Mouse (Mus musculus): ENCODE measurements around the gene Cfap54. TPM values are rescaled to one million over a fixed set of nuclear protein-coding genes. Genes with fewer than 3 reads are reported as not detected.
A peak's percentile ranks its signal among the peaks of the same experiment; 100 is the strongest.

Gene Cfap54
- total RNA-seq, 2 experiments from 2014 or later = 17.3 to 18.9 TPM

- intact Hi-C loops (cut with DNase I) = no loop called here
- DNase-seq (ENCODE audit: low spot score in 2 of 2) = no peak
Measured at GRCm38 (mm10) chr10:93103676-93104075, 22.3 kb upstream of the Cfap54 start.

DNA sequence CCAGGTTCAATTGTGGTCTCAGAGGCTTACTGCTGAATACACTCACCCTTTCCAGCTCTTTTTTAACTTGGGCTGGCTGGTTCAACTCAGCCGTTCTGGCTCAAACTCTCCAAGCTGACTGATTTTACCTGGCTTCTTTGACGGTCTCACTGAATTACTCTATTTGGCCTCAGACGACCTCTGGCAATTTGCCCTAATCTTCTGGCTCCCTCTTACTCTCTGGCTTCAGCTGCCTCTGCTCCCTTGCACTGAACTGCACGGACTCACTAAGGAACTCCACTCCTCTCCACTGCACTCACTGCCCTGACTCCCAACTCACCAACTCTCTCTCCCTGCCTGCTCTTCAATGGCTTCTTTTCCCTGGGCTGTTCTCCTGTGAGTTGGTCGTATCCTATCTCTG is 20.9 kb upstream of the Cfap54 start:
- intact Hi-C loops (cut with DNase I) = no loop called here
- DNase-seq (ENCODE audit: low spot score in 2 of 2) = no peak

DNA sequence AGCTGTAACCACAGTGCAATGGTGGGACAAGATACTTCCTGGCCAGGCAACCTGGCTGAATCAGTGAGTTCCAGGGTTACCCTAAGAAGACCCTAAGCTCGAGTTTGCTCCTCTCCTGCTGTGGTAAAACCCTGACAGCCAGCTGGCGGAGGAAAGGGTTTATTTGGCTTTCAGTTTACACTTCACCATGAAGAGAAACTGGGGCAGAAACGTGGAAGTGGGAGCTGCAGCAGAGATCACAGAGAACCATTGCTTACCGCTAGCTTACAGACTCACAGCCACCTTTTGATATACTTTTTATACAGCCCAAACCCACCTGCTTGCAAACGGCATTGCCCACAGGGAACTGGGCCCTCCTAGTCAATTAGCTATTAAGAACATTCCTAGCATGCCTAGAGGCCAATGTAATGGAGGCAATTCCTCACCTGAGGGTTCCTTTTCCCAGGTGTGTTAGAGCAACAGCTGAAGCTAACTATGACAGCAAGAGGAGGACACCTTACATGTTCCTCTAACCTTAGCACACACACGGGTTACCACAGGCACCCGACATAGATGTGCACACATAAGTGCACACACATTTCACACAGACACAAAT is 16.9 kb upstream of the Cfap54 start:
- no peak for DNase-seq (ENCODE audit: low spot score in 2 of 2)
- intact Hi-C loops (cut with DNase I) = no loop called here

GRCm38 (mm10) chr10:93097439-93097838 is 16.0 kb upstream of the Cfap54 start:
- no peak for DNase-seq (ENCODE audit: low spot score in 2 of 2)
- intact Hi-C loops (cut with DNase I) = no loop called here

DNA sequence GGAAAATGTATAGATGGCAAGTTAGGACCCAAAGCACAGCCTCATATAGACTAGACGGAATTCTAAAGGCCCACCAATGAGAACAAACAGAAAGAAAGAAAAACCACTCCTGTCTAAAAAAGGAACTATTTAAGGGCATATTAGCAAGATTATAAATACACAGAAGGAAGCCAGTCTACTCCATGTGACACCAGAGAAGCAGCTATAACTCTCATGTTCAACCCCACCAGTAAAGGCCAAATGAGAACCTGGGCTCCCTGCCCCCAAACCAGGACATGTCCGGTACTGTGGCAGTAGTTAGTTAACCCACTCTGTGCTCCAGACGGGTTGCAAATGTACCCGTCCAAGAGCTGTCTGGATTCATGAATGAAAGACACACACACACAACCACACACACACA is 14.4 kb upstream of the Cfap54 start:
- no peak for DNase-seq (ENCODE audit: low spot score in 2 of 2)
- intact Hi-C loops (cut with DNase I) = no loop called here

GRCm38 (mm10) chr10:93094957-93095580 is 13.7 kb upstream of the Cfap54 start:
- no peak for DNase-seq (ENCODE audit: low spot score in 2 of 2)
- intact Hi-C loops (cut with DNase I) = no loop called here

DNA sequence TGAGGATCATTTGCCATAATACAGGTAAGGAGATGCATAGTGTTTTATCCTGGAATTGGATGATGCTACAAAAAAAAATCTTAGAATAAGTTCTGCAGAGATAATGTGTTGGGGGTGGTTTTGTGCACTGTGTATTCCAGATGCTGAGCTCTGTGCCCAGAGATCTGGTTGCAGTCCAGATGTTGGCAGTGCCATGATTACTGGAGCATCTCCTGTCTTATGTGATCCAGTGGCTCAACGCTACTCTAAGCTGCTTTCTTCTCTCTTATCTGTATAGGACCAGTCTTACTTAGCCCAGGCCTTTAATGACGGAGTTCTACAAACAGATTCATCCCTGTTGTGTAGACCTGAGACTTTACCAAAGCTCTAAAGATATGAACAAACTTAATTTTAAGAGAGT is 10.5 kb upstream of the Cfap54 start:
- DNase-seq (ENCODE audit: low spot score in 2 of 2) = no peak
- intact Hi-C loops (cut with DNase I) = no loop called here

DNA sequence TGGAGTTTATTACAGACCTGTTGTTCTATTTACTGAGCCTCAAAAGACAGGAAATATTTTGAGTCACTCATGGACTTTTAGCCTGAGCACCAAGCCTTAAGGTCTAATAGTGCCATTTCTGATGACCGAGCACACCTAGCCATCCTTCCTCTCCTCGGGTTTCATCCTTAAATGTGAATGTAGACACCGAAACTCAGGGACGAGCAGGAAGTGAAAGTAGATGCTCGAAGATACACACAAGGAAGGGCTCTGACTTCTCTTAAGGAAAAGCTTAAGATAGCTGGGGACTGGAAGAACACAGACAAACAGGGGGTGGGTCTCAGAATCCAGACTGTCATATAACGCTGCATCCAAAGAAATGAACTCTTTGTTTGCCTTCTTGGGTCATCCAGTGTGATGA is 8.8 kb upstream of the Cfap54 start:
- intact Hi-C loops (cut with DNase I) = no loop called here
- DNase-seq (ENCODE audit: low spot score in 2 of 2) = no peak

- intact Hi-C loops (cut with DNase I) = no loop called here
- DNase-seq (ENCODE audit: low spot score in 2 of 2) = no peak
Measured at GRCm38 (mm10) chr10:93088396-93089048, 7.1 kb upstream of the Cfap54 start.

DNA sequence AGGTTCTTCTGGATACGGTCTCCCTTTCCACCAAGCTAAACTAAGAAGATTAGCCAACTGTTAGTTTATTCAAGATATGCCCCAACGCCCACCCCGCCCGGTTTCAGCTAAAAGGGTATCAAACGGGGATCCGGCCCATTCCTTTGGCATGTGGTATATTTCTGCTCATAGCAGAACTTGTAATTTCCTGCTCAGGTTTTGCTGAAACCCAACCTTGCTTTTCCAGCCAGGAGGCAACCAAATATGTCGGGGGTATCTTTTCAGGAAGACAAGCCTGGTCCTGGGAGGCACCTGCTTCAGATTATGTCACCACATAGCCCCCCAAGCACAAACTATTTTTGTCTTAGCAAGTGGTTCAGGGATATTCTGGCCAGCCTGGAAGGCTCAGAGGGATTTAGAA is 6.1 kb upstream of the Cfap54 start:
- DNase-seq (ENCODE audit: low spot score in 2 of 2) = no peak
- intact Hi-C loops (cut with DNase I) = no loop called here

GRCm38 (mm10) chr10:93083963-93084340 is 2.5 kb upstream of the Cfap54 start:
- DNase-seq (ENCODE audit: low spot score in 2 of 2) = no peak
- intact Hi-C loops (cut with DNase I) = loop anchor here (2.0 kb wide), 1 partner anchor 35 kb away; no protein-coding TSS in a partner anchor

- intact Hi-C loops (cut with DNase I) = loop anchor here (2.0 kb wide), 1 partner anchor 35 kb away; no protein-coding TSS in a partner anchor
- peak in 1 of 2 experiments; percentile 74 for DNase-seq (ENCODE audit: low spot score in 2 of 2)
Measured at GRCm38 (mm10) chr10:93083198-93083962, 2.0 kb upstream of the Cfap54 start.

- no peak for DNase-seq (ENCODE audit: low spot score in 2 of 2)
- intact Hi-C loops (cut with DNase I) = loop anchor here (10.0 kb wide), 1 partner anchor 195 kb away; no protein-coding TSS in a partner anchor
Measured at GRCm38 (mm10) chr10:93079486-93079885, 1.9 kb downstream of the Cfap54 start.

DNA sequence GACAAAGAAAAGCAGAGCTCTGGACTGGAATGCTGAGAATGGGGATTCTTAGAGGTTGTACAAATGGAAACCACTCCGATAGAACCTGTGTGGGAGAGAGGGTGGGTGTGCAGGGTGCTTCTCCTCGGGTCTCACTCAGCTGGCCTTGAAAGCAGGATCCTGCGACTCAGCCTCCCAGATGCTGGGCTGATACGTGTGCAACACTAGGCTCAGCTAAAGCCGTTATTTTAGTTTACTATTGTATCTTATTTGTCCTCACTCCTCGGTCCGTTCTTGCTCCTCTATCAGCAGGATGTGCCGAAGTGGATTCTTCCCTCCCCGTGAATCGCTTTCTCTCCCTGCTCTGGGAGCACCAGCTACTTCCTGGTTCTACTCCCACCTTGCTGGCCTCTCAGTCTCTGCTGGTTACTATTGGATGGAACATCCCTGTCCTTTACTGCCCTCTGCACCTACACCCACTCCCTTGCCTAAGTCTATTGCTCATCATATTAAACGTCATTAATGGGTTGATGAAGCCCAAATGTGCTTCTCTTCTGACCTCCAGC is 3.4 kb downstream of the Cfap54 start:
- DNase-seq (ENCODE audit: low spot score in 2 of 2) = no peak
- intact Hi-C loops (cut with DNase I) = loop anchor here (2.0 to 10.0 kb wide), 2 partner anchors 45 to 197 kb away; no protein-coding TSS in a partner anchor

DNA sequence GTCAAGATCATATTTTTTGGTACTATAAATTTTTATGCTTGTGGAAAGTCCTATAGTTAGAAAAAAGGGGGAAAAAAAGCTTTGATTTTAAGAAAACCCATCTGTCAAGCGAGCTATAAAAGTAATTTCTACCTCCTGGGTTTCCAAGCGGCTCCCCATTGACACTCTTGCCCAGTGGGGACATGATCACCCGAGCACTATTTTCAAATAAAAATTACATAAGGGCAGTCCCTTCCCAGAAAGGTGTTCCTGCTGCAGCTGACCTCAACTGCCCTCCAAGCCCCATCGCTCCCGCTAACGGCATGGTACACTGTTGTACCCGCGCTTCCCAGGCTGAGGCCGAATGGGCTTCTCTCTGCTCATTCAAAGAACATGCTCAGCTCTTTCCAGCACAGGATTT is 5.0 kb downstream of the Cfap54 start:
- intact Hi-C loops (cut with DNase I) = loop anchor here (2.0 to 10.0 kb wide), 2 partner anchors 46 to 198 kb away; no protein-coding TSS in a partner anchor
- DNase-seq (ENCODE audit: low spot score in 2 of 2) = peak in 1 of 2 experiments; percentile 58

- intact Hi-C loops (cut with DNase I) = loop anchor here (2.0 to 10.0 kb wide), 2 partner anchors 47 to 199 kb away; no protein-coding TSS in a partner anchor
- DNase-seq (ENCODE audit: low spot score in 2 of 2) = no peak
Measured at GRCm38 (mm10) chr10:93075856-93076255, 5.6 kb downstream of the Cfap54 start.

- intact Hi-C loops (cut with DNase I) = loop anchor here (10.0 kb wide), 1 partner anchor 202 kb away; no protein-coding TSS in a partner anchor
- DNase-seq (ENCODE audit: low spot score in 2 of 2) = no peak
Measured at GRCm38 (mm10) chr10:93072769-93073168, 8.6 kb downstream of the Cfap54 start.

GRCm38 (mm10) chr10:93071753-93072152 is 9.7 kb downstream of the Cfap54 start:
- intact Hi-C loops (cut with DNase I) = loop anchor here (10.0 kb wide), 1 partner anchor 203 kb away; no protein-coding TSS in a partner anchor
- DNase-seq (ENCODE audit: low spot score in 2 of 2) = peak; percentile 50 to 80

DNA sequence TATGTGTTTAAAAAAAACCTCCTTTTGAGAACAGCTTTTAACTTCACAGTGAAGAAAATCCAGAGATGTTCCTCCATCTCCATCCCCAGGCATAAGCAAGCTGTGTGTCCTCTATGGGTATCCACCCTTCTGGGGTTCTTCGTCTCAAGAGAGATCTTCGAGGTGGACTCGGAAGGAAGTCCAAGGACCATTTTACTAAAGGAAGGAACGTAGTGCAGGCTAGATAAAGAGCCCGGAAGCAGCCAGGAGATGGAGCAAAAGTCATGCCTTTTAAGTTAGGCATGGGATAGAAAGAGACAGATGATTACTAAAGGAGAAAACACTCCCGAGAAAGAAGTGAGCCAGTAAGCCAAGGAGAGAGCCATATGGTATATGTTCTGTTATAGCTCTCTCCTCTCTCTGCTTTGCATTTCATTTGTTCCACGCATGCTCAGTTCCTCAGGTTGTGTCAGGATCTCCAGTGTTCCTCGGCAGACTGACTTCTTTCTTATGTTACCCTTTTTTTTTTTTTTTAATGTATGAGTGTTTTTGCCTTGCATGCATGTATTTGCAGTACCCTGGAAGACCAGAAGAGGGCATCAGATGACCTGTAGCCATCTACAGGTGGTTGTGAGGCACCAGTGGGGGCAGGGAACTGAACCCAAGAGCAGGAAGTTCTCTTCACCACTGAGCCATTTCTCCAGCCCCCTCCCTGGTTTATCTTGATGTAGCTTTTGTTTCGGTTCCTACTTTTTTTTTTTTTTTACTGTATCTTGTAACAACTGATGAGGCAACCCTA is 11.1 kb downstream of the Cfap54 start:
- DNase-seq (ENCODE audit: low spot score in 2 of 2) = peak; percentile 58 to 89
- intact Hi-C loops (cut with DNase I) = loop anchor here (1.0 to 10.0 kb wide), 2 partner anchors 90 to 204 kb away; partner anchors contain the start of gene Cdk17

Data from left cerebral cortex, postnatal 25 days (tissue).